Mouse (Mus musculus) spleen, adult 2 months (tissue): ENCODE data around the gene Wdr18.

ENCODE experiments used
- CTCF ChIP-seq: fragments of 200-500 bp; IDR thresholded peaks from 2 replicates; pipeline ENCODE4 v1.5.1; 2011; ENCODE audit warnings: mild to moderate bottlenecking, inconsistent platforms; ENCODE audit not compliant: insufficient read depth, insufficient read length, insufficient replicate concordance; ENCODE audit errors: extremely low read depth
- POLR2A ChIP-seq: fragments of 200-500 bp; IDR thresholded peaks from 2 replicates; pipeline ENCODE4 v1.6.1; 2011; ENCODE audit warnings: low read depth, low read length, inconsistent platforms

- TF ChIP-seq CTCF (peak; percentile 66; the same call in 1 of the 2 replicates), POLR2A (no peak)
These were observed 54.7 kb downstream of the Wdr18 start for GRCm38 (mm10) chr10:80014484-80015290.
